In genomic region chr1:55741885-55742284, GRCm38 (mm10) we compare ENCODE assay signal across 11 mouse cellular contexts.
DNase-seq lines count a peak whose midpoint lies in the region; ATAC-seq lines count a peak whose summit lies in the region.
"Had no signal": no experiment of that assay in that cellular context is flagged by ENCODE, and none has a peak within 500 bp of the region (broad histone marks: within the 10 kb centered on the region; RNA-seq: fewer than 3 reads in every experiment).

No protein-coding gene starts in this region.

- H3K27me3 ChIP-seq in heart, embryonic 11.5 days (ENCODE audit: control insufficient read depth, insufficient read depth, low read length), result no peaks in the 10 kb centered on the region

- no peak overlapping the region for H3K9ac ChIP-seq in heart, embryonic 11.5 days (ENCODE audit: low read depth, low read length)
- H3K9ac ChIP-seq: midbrain, embryonic 12.5 days had no signal

- no peak overlapping the region for H3K4me3 ChIP-seq in heart, embryonic 11.5 days (ENCODE audit: low read depth, low read length)
- H3K4me3 ChIP-seq: erythroblast, embryonic 14.5 days; midbrain, embryonic 12.5 days had no signal

- ATAC-seq in heart, embryonic 11.5 days (replicated peaks; ENCODE audit: insufficient number of reproducible peaks, low FRiP score, low TSS enrichment), result no peak
- no peak for ATAC-seq in erythroid progenitor cell, adult 5-6 weeks (replicated peaks; ENCODE audit: low FRiP score, poor library complexity, severe bottlenecking)

- H3K4me1 ChIP-seq in heart, embryonic 11.5 days (ENCODE audit: control insufficient read depth, insufficient read depth, low read length), result no peaks in the 10 kb centered on the region
- H3K4me1 ChIP-seq: midbrain, embryonic 12.5 days had no signal

- H3K36me3 ChIP-seq in heart, embryonic 11.5 days (ENCODE audit: control insufficient read depth, insufficient read depth, low read length), result no peaks in the 10 kb centered on the region
- H3K36me3 ChIP-seq: G1E; midbrain, embryonic 12.5 days had no signal

- no peak overlapping the region for H3K27ac ChIP-seq in heart, embryonic 11.5 days (ENCODE audit: low read depth, low read length)
- H3K27ac ChIP-seq: midbrain, embryonic 12.5 days had no signal

- no peak overlapping the region for H3K4me2 ChIP-seq in heart, embryonic 11.5 days
- H3K4me2 ChIP-seq: midbrain, embryonic 12.5 days had no signal

- intact Hi-C loops in heart, postnatal 36 days (cut with DNase I), result no loop called here

- WGBS in heart, embryonic 11.5 days (ENCODE audit: insufficient replicate concordance), result 86% methylated on average over 3 of the region's 3 CpGs

- DNase-seq in heart, postnatal 36 days, result peak; percentile 14 to 15
- DNase-seq in Muller cell, postnatal 12 days (ENCODE audit: inconsistent ontology term), result peak; percentile 50
- peak; percentile 71 for DNase-seq in brain, adult 2 months (ENCODE audit: low read depth, low spot score)
- DNase-seq in layer of hippocampus, postnatal 10 days (ENCODE audit: low spot score in 2 of 2), result peak; percentile 19 to 41
- DNase-seq in testis, postnatal 10 days (ENCODE audit: low spot score), result no peak
- no peak for DNase-seq in liver

- no peaks in the 10 kb centered on the region for H3K9me3 ChIP-seq in heart, embryonic 11.5 days (replicated peaks; ENCODE audit: control insufficient read depth, low read length)
- H3K9me3 ChIP-seq: G1E; midbrain, embryonic 12.5 days had no signal

Comparison
In these comparisons a context has a peak if more than half of its experiments do, and no peak if none do; other contexts are left out.
1. DNase-seq: peak in heart, postnatal 36 days (2 of 2), Muller cell, postnatal 12 days (single experiment), brain, adult 2 months (single experiment) and layer of hippocampus, postnatal 10 days (2 of 2); none in testis, postnatal 10 days (single experiment) and liver (single experiment).